Mouse (Mus musculus): Measurements from ENCODE around the gene Gm20388. TPM values are rescaled to one million over a fixed set of nuclear protein-coding genes. Genes with fewer than 3 reads are reported as not detected.

The Gm20388 gene
- total RNA-seq, 1 experiment: 27.0 TPM

- Histone ChIP-seq H3K9me3 (ENCODE audit: control insufficient read depth, insufficient read depth, low read depth, low read length) (no peaks in the 10 kb centered on the region), H3K4me1 (ENCODE audit: control insufficient read depth in 2 of 2, insufficient read depth in 2 of 2, low read length in 2 of 2, poor library complexity in 1 of 2) (peaks cover 0 to 7% of the 10 kb centered on the region in 2 experiments; a peak in 1 of 4 replicates), H3K27ac (ENCODE audit: insufficient read depth, low read depth, low read length, poor library complexity, severe bottlenecking) (no peak overlapping the region), H3K9ac (ENCODE audit: insufficient read depth, low read depth, low read length, poor library complexity, severe bottlenecking) (no peak overlapping the region), H3K4me3 (ENCODE audit: insufficient read depth in 1 of 2, low read depth in 1 of 2, low read length in 2 of 2, poor library complexity in 1 of 2, severe bottlenecking in 1 of 2) (no peak overlapping the region), H3K36me3 (ENCODE audit: control insufficient read depth, insufficient read depth, low read length, poor library complexity, severe bottlenecking) (peaks cover 10% of the 10 kb centered on the region; the same call in 1 of the 2 replicates)
- DNase-seq (ENCODE audit: low read depth, low spot score): no peak
- in situ Hi-C loops (cut with MboI; ENCODE audit: low sequenced_read_pairs in 2 of 2, unreplicated experiment in 2 of 2): no loop called here
- TF ChIP-seq MAFK (IDR thresholded peaks at IDR 0.05; ENCODE audit: insufficient read depth, low read depth, low read length): no peak
- no peak for TF ChIP-seq HCFC1 (IDR thresholded peaks at IDR 0.05; ENCODE audit: borderline replicate concordance, insufficient read depth, low read length)
- no peak for TF ChIP-seq ZNF384 (IDR thresholded peaks at IDR 0.05; ENCODE audit: low read depth, low read length)
- TF ChIP-seq CHD2 (IDR thresholded peaks at IDR 0.05; ENCODE audit: low read depth, low read length): no peak
- no peak for TF ChIP-seq ZC3H11A (IDR thresholded peaks at IDR 0.05; ENCODE audit: borderline replicate concordance, low read depth, low read length)
These were observed 1653.1 kb downstream of the Gm20388 start for GRCm38 (mm10) chr8:121563701-121564100.

GRCm38 (mm10) chr8:121568321-121568720, 1657.7 kb downstream of the Gm20388 start:
- in situ Hi-C loops (cut with MboI; ENCODE audit: low sequenced_read_pairs in 2 of 2, unreplicated experiment in 2 of 2): no loop called here
- H3K27ac ChIP-seq (ENCODE audit: insufficient read depth, low read depth, low read length, poor library complexity, severe bottlenecking): no peak overlapping the region
- no peaks in the 10 kb centered on the region for H3K9me3 ChIP-seq (ENCODE audit: control insufficient read depth, insufficient read depth, low read depth, low read length)
- peaks cover 2 to 13% of the 10 kb centered on the region in 2 experiments; a peak in 3 of 4 replicates for H3K4me1 ChIP-seq (ENCODE audit: control insufficient read depth in 2 of 2, insufficient read depth in 2 of 2, low read length in 2 of 2, poor library complexity in 1 of 2)
- no peak for DNase-seq (ENCODE audit: low read depth, low spot score)
- H3K4me3 ChIP-seq (ENCODE audit: insufficient read depth in 1 of 2, low read depth in 1 of 2, low read length in 2 of 2, poor library complexity in 1 of 2, severe bottlenecking in 1 of 2): no peak overlapping the region
- no peaks in the 10 kb centered on the region; the same call in 1 of the 2 replicates for H3K36me3 ChIP-seq (ENCODE audit: control insufficient read depth, insufficient read depth, low read length, poor library complexity, severe bottlenecking)
- H3K9ac ChIP-seq (ENCODE audit: insufficient read depth, low read depth, low read length, poor library complexity, severe bottlenecking): no peak overlapping the region
- TF ChIP-seq ZNF384 (IDR thresholded peaks at IDR 0.05; ENCODE audit: low read depth, low read length) (no peak), MAFK (IDR thresholded peaks at IDR 0.05; ENCODE audit: insufficient read depth, low read depth, low read length) (peak; percentile 98)

GRCm38 (mm10) chr8:121570335-121570734, 1659.7 kb downstream of the Gm20388 start:
- Histone ChIP-seq H3K4me3 (ENCODE audit: insufficient read depth in 1 of 2, low read depth in 1 of 2, low read length in 2 of 2, poor library complexity in 1 of 2, severe bottlenecking in 1 of 2) (peak overlapping the region; percentile 46 to 59), H3K9ac (ENCODE audit: insufficient read depth, low read depth, low read length, poor library complexity, severe bottlenecking) (peak overlapping the region; percentile 33; the same call in 1 of the 2 replicates), H3K4me1 (ENCODE audit: control insufficient read depth in 2 of 2, insufficient read depth in 2 of 2, low read length in 2 of 2, poor library complexity in 1 of 2) (peaks cover 2 to 14% of the 10 kb centered on the region in 2 experiments; a peak in 3 of 4 replicates), H3K27ac (ENCODE audit: insufficient read depth, low read depth, low read length, poor library complexity, severe bottlenecking) (no peak overlapping the region), H3K9me3 (ENCODE audit: control insufficient read depth, insufficient read depth, low read depth, low read length) (no peaks in the 10 kb centered on the region), H3K36me3 (ENCODE audit: control insufficient read depth, insufficient read depth, low read length, poor library complexity, severe bottlenecking) (no peaks in the 10 kb centered on the region)
- DNase-seq (ENCODE audit: low read depth, low spot score): no peak
- TF ChIP-seq HCFC1 (IDR thresholded peaks at IDR 0.05; ENCODE audit: borderline replicate concordance, insufficient read depth, low read length) (no peak), ZC3H11A (IDR thresholded peaks at IDR 0.05; ENCODE audit: borderline replicate concordance, low read depth, low read length) (no peak), MAFK (IDR thresholded peaks at IDR 0.05; ENCODE audit: insufficient read depth, low read depth, low read length) (no peak), ZNF384 (IDR thresholded peaks at IDR 0.05; ENCODE audit: low read depth, low read length) (no peak), CHD2 (IDR thresholded peaks at IDR 0.05; ENCODE audit: low read depth, low read length) (no peak)
- in situ Hi-C loops (cut with MboI; ENCODE audit: low sequenced_read_pairs in 2 of 2, unreplicated experiment in 2 of 2): no loop called here

- TF ChIP-seq HCFC1 (IDR thresholded peaks at IDR 0.05; ENCODE audit: borderline replicate concordance, insufficient read depth, low read length) (no peak), ZC3H11A (IDR thresholded peaks at IDR 0.05; ENCODE audit: borderline replicate concordance, low read depth, low read length) (no peak), MAFK (IDR thresholded peaks at IDR 0.05; ENCODE audit: insufficient read depth, low read depth, low read length) (no peak), CHD2 (IDR thresholded peaks at IDR 0.05; ENCODE audit: low read depth, low read length) (no peak), ZNF384 (IDR thresholded peaks at IDR 0.05; ENCODE audit: low read depth, low read length) (no peak)
- in situ Hi-C loops (cut with MboI; ENCODE audit: low sequenced_read_pairs in 2 of 2, unreplicated experiment in 2 of 2): no loop called here
- Histone ChIP-seq H3K4me3 (ENCODE audit: insufficient read depth in 1 of 2, low read depth in 1 of 2, low read length in 2 of 2, poor library complexity in 1 of 2, severe bottlenecking in 1 of 2) (peak overlapping the region; percentile 46 to 59), H3K27ac (ENCODE audit: insufficient read depth, low read depth, low read length, poor library complexity, severe bottlenecking) (no peak overlapping the region), H3K36me3 (ENCODE audit: control insufficient read depth, insufficient read depth, low read length, poor library complexity, severe bottlenecking) (no peaks in the 10 kb centered on the region), H3K9ac (ENCODE audit: insufficient read depth, low read depth, low read length, poor library complexity, severe bottlenecking) (peak overlapping the region; percentile 33; the same call in 1 of the 2 replicates), H3K9me3 (ENCODE audit: control insufficient read depth, insufficient read depth, low read depth, low read length) (no peaks in the 10 kb centered on the region), H3K4me1 (ENCODE audit: control insufficient read depth in 2 of 2, insufficient read depth in 2 of 2, low read length in 2 of 2, poor library complexity in 1 of 2) (peaks cover 2 to 14% of the 10 kb centered on the region in 2 experiments; a peak in 3 of 4 replicates)
- DNase-seq (ENCODE audit: low read depth, low spot score): no peak
These were observed 1660.2 kb downstream of the Gm20388 start for GRCm38 (mm10) chr8:121570801-121571200.

GRCm38 (mm10) chr8:121572121-121572520, 1661.5 kb downstream of the Gm20388 start:
- no peak for DNase-seq (ENCODE audit: low read depth, low spot score)
- Histone ChIP-seq H3K27ac (ENCODE audit: insufficient read depth, low read depth, low read length, poor library complexity, severe bottlenecking) (no peak overlapping the region), H3K36me3 (ENCODE audit: control insufficient read depth, insufficient read depth, low read length, poor library complexity, severe bottlenecking) (no peaks in the 10 kb centered on the region), H3K9ac (ENCODE audit: insufficient read depth, low read depth, low read length, poor library complexity, severe bottlenecking) (no peak overlapping the region), H3K4me1 (ENCODE audit: control insufficient read depth in 2 of 2, insufficient read depth in 2 of 2, low read length in 2 of 2, poor library complexity in 1 of 2) (peaks cover 2 to 24% of the 10 kb centered on the region in 2 experiments; a peak in 3 of 4 replicates), H3K9me3 (ENCODE audit: control insufficient read depth, insufficient read depth, low read depth, low read length) (no peaks in the 10 kb centered on the region), H3K4me3 (ENCODE audit: insufficient read depth in 1 of 2, low read depth in 1 of 2, low read length in 2 of 2, poor library complexity in 1 of 2, severe bottlenecking in 1 of 2) (no peak overlapping the region)
- in situ Hi-C loops (cut with MboI; ENCODE audit: low sequenced_read_pairs in 2 of 2, unreplicated experiment in 2 of 2): no loop called here
- no peak for TF ChIP-seq ZC3H11A (IDR thresholded peaks at IDR 0.05; ENCODE audit: borderline replicate concordance, low read depth, low read length)
- no peak for TF ChIP-seq HCFC1 (IDR thresholded peaks at IDR 0.05; ENCODE audit: borderline replicate concordance, insufficient read depth, low read length)
- TF ChIP-seq MAFK (IDR thresholded peaks at IDR 0.05; ENCODE audit: insufficient read depth, low read depth, low read length): no peak
- TF ChIP-seq CHD2 (IDR thresholded peaks at IDR 0.05; ENCODE audit: low read depth, low read length): no peak
- no peak for TF ChIP-seq ZNF384 (IDR thresholded peaks at IDR 0.05; ENCODE audit: low read depth, low read length)
